Mouse (Mus musculus) urinary bladder, adult 2 months (tissue): ENCODE data around the gene Sumo2. TPM values are rescaled to one million over a fixed set of nuclear protein-coding genes. Genes with fewer than 3 reads are reported as not detected.
"Not testable (repeated sequence)": the region's sequence is repeated elsewhere in the genome, so short reads cannot be mapped to it uniquely, and the experiment has no call there.

ENCODE experiments used
- DNase-seq: peaks from one replicate; pipeline ENCODE4 v3.0.0; 2022; ENCODE audit warnings: low spot score
- polyA plus RNA-seq: library from polyadenylated mRNA; depleted of rRNA; stranded (reverse); fragments of >200 nt; gene quantifications from 2 replicates; pipeline ENCODE4 v1.2.3, GENCODE M21; 2012; rRNA removed

The Sumo2 gene
- 274 and 303 TPM in 2 replicates for polyA plus RNA-seq

DNA sequence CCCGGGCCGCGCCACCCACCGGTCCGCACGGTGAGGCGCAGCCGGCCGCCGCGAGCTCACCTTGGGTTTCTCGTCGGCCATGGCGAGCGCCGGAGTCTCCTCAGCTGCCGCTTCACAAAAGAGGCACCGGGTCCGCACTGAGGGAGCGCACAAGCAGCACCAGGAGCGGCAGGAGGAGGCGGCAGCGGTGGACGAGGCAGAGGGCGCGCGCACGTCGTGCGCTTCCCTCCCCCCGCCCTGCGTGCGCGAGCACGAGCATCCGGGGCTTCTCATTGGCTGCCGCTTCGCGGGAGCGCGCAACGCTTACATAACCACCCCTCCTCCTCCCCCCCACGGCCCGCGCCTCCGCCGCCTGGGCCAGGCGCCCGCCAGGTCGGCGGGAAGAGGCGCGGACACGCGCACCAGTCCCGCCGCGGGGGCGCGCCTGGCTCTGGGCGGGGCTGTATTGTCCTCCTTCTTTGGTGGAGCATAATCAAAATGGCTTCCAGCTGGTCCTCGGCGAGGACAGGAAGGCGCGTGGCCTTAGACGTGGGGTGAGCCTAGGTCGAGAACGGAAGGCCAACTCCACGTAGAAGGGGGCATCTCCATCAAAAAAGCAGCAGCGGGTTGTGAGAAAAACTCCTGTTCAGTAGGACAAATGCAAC, at the start of gene Sumo2:
Gene Sumo2, minus strand, starts transcription at position 239 of the 644 bp plus-strand sequence.
- DNase-seq: peak; percentile 99

GRCm38 (mm10) chr11:115585573-115586100, 49.6 kb upstream of the Sumo2 start:
- DNase-seq: no peak

DNA sequence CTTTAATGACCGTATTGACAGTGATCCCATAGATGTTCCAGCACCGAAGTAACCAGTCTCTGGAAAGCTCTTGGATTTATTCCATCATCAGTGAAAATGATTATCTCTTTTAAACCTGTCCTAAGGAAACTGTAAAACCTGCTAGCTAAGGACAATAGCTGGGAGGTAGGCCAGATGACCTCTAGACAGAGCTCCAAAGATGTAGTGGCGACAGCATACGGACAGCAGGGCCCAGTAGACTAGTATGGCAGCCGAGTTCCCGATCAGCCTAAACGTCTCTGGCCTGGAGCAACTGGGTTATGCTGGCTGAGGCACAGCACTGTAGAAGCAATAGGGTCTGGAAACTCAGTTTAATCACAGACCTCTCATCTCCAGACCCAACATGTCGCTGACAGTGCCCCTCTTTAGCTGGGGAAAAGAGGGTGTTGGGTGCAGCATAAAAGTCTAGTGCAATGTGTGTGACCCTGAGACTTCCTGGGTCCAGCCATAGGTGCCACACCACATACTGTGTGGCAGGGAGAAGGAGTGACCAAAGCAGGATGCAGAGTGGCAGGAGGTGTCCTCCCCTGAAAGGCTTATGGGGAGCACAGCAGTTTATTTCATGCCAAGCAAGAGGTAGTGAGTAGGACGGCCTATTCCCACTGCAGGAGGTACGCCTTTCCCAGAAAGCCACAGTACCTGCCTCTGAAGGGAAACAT, 48.4 kb upstream of the Sumo2 start:
- no peak for DNase-seq

- no peak for DNase-seq
These were observed 47.0 kb upstream of the Sumo2 start for GRCm38 (mm10) chr11:115582913-115583606.

- DNase-seq: no peak
These were observed 43.0 kb upstream of the Sumo2 start for GRCm38 (mm10) chr11:115579080-115579479.

DNA sequence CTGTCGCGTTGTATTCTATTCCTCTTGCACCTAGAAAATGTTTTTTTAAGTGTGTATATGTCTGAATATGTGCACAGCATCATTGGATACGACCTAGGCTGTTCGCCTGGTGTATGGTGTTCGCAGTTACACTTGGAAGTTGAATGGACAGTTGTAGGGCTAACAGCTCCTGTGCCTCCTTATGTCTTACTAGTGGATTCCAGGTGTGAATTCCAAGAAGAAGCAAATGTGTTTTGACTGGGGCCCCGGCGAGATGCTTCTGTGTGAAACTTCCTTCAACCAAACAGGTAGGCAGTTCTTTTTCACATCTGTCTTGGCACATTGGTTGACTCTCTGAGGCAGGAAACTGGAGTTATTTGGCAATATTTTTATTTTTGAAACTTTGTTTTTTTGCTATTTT, 28.9 kb upstream of the Sumo2 start:
- no peak for DNase-seq

- peak; percentile 93 for DNase-seq
These were observed 28.2 kb upstream of the Sumo2 start, which contains the start of gene Nup85 for GRCm38 (mm10) chr11:115564064-115564809. Nup85 (plus strand) TSS chr11:115564434.

DNA sequence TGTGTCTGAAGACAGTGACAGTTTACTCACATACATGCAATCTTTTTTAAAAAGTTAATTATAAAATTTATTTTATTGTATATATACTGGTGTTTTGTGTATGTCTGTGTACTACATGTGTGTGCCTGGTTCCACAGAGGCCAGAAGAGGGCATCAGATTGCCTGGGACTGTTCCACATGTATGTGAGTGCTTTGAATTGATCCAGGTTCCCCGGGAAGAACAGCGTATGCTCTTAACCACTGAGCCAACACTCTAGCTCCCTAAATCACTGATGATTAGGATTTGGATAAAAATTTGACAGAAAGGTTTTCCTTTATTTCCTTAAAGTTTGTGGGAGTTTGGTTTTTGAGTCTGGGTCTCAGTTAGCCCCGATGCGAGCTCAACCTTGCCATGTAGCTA, 27.3 kb upstream of the Sumo2 start:
- DNase-seq: no peak

DNA sequence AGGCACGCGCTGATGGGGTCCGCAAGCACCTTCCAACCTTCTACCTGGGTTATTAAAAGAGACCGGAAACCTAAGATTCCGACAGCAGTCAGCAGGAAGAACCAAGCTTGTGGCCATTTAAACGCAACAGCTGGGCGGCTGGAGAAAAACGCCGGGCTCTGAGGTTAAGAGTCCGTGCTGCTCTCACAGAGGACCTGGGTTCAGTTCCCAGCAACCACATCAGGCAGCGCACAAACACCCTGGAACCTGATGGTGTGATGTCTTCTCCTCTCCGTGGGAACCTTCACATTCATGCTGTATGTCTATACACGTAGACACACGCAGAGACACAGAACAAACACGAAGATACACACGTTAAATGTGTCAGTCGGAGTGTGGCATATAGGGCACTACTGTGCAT, 19.6 kb upstream of the Sumo2 start:
- DNase-seq: no peak

DNA sequence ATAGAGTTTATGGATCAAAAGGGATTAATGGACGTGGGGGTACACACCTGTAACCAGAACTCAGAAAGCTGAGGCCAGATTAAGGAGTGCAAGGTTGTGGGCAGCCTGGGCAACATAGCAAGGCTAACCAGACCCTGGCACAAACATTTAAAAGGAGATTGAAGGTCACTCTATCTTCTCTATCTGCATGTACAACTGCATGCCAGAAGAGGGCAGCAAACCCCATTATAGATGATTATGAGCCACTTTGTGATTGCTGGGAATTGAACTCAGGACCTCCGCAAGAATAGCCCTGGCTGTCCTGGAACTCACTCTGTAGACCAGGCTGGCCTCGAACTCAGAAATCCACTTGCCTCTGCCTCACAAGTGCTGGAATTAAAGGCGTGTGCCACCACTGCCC, 16.7 kb upstream of the Sumo2 start:
- DNase-seq: no peak

DNA sequence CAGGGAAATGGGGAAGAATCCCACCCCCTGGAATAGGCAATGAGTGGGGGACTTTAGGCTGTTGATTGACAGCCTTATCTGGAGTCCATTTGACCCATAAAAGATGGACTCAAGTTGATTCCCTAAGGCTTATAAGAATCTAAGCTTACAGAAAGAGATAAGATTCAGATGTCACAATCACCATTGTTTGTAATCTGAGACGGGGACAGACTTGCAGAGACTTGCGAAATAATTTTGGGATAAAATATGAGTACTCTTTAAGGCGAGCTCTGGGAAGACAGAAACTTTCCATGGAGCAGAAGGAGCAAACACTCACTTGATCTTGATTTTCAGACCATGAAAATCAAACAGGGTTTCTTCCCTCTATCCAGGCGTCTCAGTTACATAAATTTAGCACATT, 7.5 kb upstream of the Sumo2 start:
- no peak for DNase-seq

GRCm38 (mm10) chr11:115538045-115538444, 2.0 kb upstream of the Sumo2 start:
- DNase-seq: no peak

DNA sequence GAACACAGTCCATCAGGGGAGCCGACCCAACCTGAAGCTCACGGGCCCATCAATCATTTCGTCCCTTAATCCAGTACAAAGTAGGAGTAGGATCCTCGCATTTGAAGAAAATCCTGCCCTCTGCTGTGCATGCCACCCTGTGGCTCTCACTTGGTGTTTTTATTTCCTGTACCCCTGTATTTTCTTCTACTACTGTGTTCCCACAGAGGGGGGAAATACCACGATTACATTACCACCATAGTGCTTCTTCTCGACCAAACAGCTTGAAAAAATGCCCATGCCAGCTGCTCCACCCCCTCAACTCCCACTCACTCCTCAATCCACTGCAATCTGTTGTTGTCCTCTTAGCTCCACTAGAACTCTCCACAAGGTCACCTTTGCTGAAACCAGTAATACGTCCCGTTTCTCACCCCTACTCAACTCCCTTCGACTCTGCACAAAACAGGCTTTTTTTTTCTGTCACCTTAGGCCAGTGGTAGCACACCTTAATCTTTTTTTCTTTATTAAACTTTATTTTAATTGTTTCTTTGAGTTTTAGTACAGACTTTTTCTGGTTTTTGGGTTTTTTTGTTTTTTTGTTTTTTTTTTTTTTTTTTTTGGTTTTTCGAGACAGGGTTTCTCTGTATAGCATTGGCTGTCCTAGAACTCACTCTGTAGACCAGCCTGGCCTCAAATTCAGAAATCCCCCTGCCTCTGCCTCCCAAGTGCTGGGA, 936 bp upstream of the Sumo2 start:
- DNase-seq: no peak

DNA sequence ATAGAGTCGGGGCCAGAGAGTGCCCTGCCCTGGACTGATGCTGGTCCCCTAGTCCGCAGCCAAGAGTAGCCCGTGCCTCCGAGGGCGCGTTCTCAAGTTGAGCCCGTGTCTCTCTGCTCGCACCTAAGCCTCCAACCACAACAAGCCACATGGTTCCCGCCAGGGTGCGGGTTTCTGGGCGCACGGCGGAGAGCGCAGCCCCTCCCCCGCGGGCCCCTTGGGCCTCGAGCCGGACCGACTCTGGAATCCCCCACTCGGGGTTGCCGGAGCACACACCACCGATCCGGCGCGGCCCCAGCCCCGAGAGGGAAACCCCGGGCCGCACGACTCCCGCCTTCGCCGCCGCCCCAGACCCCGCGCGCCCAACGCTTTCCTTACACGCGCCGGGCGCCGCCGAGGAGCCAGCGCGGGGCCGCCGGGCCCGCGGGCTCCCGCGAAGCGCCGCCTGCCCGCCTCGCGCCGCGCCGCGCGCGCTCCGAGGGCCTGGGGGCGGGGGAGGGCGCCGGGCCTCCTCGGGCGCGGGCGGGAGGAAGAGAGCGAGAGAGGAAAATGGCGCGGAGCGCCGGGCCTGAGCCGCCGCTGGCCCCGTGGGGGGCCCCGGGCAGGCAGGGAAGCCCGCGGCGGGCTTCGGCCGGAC, 557 bp downstream of the Sumo2 start:
- peak; percentile 60 for DNase-seq

DNA sequence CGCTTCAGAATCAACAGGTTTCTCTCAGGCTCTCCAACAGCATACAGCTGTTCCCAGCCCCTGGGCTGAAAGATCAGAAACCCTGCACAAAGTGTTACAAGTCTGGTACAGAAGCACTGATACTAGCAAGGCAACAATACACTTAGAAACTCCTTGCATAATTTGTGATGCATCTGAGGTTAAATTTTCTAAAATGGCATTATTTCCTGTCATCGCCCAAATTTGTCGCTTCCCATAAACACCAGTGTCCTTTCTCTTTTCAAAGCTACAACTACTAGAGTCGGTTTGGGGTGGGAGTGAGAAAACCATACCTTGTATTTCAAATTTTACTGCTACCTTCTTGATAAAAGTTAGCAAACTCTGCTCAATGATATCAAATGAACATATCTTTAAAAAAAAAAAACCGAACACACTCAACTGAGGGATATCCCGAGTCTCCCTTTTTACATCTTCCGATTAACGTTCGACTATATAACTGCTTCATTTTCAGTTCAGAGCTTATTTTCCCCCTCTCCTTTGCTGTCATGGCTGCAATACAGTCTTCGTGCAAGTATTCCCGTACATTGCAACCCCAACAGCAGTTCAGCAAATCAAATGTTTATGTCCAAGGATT, 1.2 kb downstream of the Sumo2 start:
- no peak for DNase-seq

- DNase-seq: not testable (repeated sequence)
These were observed 9.6 kb downstream of the Sumo2 start for GRCm38 (mm10) chr11:115526446-115526845.

- no peak for DNase-seq
These were observed 13.4 kb downstream of the Sumo2 start for GRCm38 (mm10) chr11:115522703-115523102.

GRCm38 (mm10) chr11:115522238-115522637, 13.8 kb downstream of the Sumo2 start:
- no peak for DNase-seq

GRCm38 (mm10) chr11:115521080-115521479, 15.0 kb downstream of the Sumo2 start:
- no peak for DNase-seq

GRCm38 (mm10) chr11:115520218-115520617, 15.9 kb downstream of the Sumo2 start:
- no peak for DNase-seq
